Mouse (Mus musculus) megakaryocyte-erythroid progenitor cell, adult 5-6 weeks (primary cell): ENCODE measurements around the gene Cobll1. TPM values are rescaled to one million over a fixed set of nuclear protein-coding genes. Genes with fewer than 3 reads are reported as not detected.

Experiments
- ATAC-seq: replicated peaks from 2 replicates; pipeline ENCODE4 v1.8.0; 2016; ENCODE audit warnings: mild to moderate bottlenecking, inconsistent platforms; ENCODE audit not compliant: severe bottlenecking, poor library complexity, low FRiP score, low TSS enrichment
- total RNA-seq, 2 experiments: library from RNA; stranded (forward) in 1 of 2; stranded (reverse) in 1 of 2; fragments of 200-1000, 215-1000 nt in 1 of 2; fragments of >200 nt in 1 of 2; fragmentation: Nextera tagmentation in 1 of 2; gene quantifications; 2 replicates each; pipeline ENCODE4 v1.2.3; 2014 to 2017

Gene Cobll1
- total RNA-seq, 2 experiments from 2014 or later: 1.1 to 2.7 TPM

GRCm38 (mm10) chr2:65170256-65170655 is 68.9 kb downstream of the Cobll1 start:
- ATAC-seq: peak; percentile 39; the same call in 1 of the 2 replicates

GRCm38 (mm10) chr2:65163990-65164389 is 75.2 kb downstream of the Cobll1 start:
- ATAC-seq: no peak

- no peak for ATAC-seq
Observed at GRCm38 (mm10) chr2:65162625-65163024, 76.6 kb downstream of the Cobll1 start.

GRCm38 (mm10) chr2:65161715-65162114 is 77.5 kb downstream of the Cobll1 start:
- no peak for ATAC-seq

GRCm38 (mm10) chr2:65157981-65158651 is 81.1 kb downstream of the Cobll1 start:
- no peak for ATAC-seq

- no peak for ATAC-seq
Observed at GRCm38 (mm10) chr2:65157325-65157724, 81.9 kb downstream of the Cobll1 start.

- no peak for ATAC-seq
Observed at GRCm38 (mm10) chr2:65148928-65149327, 90.3 kb downstream of the Cobll1 start.

- ATAC-seq: no peak
Observed at GRCm38 (mm10) chr2:65147431-65147830, 91.8 kb downstream of the Cobll1 start.

GRCm38 (mm10) chr2:65145421-65146117 is 93.6 kb downstream of the Cobll1 start:
- ATAC-seq: peak; percentile 86

GRCm38 (mm10) chr2:65141093-65141661 is 98.0 kb downstream of the Cobll1 start:
- no peak for ATAC-seq

GRCm38 (mm10) chr2:65140330-65140922 is 98.8 kb downstream of the Cobll1 start:
- ATAC-seq: no peak

- no peak for ATAC-seq
Observed at GRCm38 (mm10) chr2:65139606-65140329, 99.4 kb downstream of the Cobll1 start.

- no peak for ATAC-seq
Observed at GRCm38 (mm10) chr2:65138992-65139391, 100.2 kb downstream of the Cobll1 start.

GRCm38 (mm10) chr2:65126141-65126783 is 112.9 kb downstream of the Cobll1 start:
- no peak for ATAC-seq

GRCm38 (mm10) chr2:65123702-65124101 is 115.5 kb downstream of the Cobll1 start:
- no peak for ATAC-seq

- no peak for ATAC-seq
Observed at GRCm38 (mm10) chr2:65121435-65121834, 117.8 kb downstream of the Cobll1 start.

- ATAC-seq: no peak
Observed at GRCm38 (mm10) chr2:65121012-65121411, 118.2 kb downstream of the Cobll1 start.

- ATAC-seq: no peak
Observed at GRCm38 (mm10) chr2:65120112-65120511, 119.1 kb downstream of the Cobll1 start.

GRCm38 (mm10) chr2:65119667-65120066 is 119.5 kb downstream of the Cobll1 start:
- ATAC-seq: no peak
